Mouse (Mus musculus): ENCODE measurements around the gene 1700049E17Rik2. TPM values are rescaled to one million over a fixed set of nuclear protein-coding genes. Genes with fewer than 3 reads are reported as not detected.
"Not testable (repeated sequence)": the region's sequence is repeated elsewhere in the genome, so short reads cannot be mapped to it uniquely, and the experiment has no call there.

1700049E17Rik2 gene
- polyA plus RNA-seq (2015; fragmentation: Nextera tagmentation; extraction: Ambion mirVana): not detected in 2 replicates

- H3K27ac ChIP-seq (ENCODE audit: low read length); H3K4me2 ChIP-seq (ENCODE audit: low read depth, low read length); H3K4me1 ChIP-seq (ENCODE audit: control insufficient read depth, insufficient read depth, low read length); H3K9ac ChIP-seq (ENCODE audit: low read depth, low read length); H3K9me3 ChIP-seq (ENCODE audit: control insufficient read depth, low read length); H3K27me3 ChIP-seq (replicated peaks; ENCODE audit: control insufficient read depth, insufficient read depth, low read length); H3K36me3 ChIP-seq (ENCODE audit: control insufficient read depth, insufficient read depth, low read length); ATAC-seq; H3K4me3 ChIP-seq (ENCODE audit: low read length): not testable (repeated sequence)
- WGBS: no CpG with 5 or more reads among the region's 1 CpGs
Observed at GRCm38 (mm10) chr14:41572911-41573310, at the start of gene 1700049E17Rik2. TSS of gene 1700049E17Rik2 (plus strand) at chr14:41573211.

DNA sequence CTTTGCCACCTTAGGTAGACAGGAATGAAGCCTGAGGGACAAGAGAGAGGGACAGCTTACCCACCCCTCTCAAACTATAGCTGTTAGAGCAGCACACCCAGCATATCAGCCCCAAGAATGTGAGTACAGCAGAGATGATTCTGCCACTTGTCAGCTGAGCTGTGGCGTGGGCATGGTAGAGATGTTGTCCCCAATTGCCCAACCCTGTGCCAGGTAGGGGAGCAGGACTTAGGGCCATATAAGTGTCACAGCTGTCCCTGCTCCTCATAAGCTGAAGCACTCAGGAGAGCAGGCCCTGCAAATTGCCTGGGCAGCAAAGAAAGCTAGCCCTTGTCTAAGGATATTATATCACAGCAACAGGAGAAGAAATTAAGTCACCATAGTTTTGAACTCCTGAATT is 48.3 kb upstream of the 1700049E17Rik2 start:
- not testable (repeated sequence) for ATAC-seq; H3K4me3 ChIP-seq (ENCODE audit: low read length); H3K4me1 ChIP-seq (ENCODE audit: control insufficient read depth, insufficient read depth, low read length); H3K9ac ChIP-seq (ENCODE audit: low read depth, low read length); H3K27ac ChIP-seq (ENCODE audit: low read length); H3K4me2 ChIP-seq (ENCODE audit: low read depth, low read length); H3K9me3 ChIP-seq (ENCODE audit: control insufficient read depth, low read length); H3K36me3 ChIP-seq (ENCODE audit: control insufficient read depth, insufficient read depth, low read length); H3K27me3 ChIP-seq (replicated peaks; ENCODE audit: control insufficient read depth, insufficient read depth, low read length)
- WGBS: 68% methylated on average over 1 of the region's 1 CpGs

GRCm38 (mm10) chr14:41555483-41555882 is 17.5 kb upstream of the 1700049E17Rik2 start, which contains the start of gene Gm7970:
TSS of gene Gm7970 (minus strand) at chr14:41555583.
- not testable (repeated sequence) for H3K4me1 ChIP-seq (ENCODE audit: control insufficient read depth, insufficient read depth, low read length); H3K36me3 ChIP-seq (ENCODE audit: control insufficient read depth, insufficient read depth, low read length); ATAC-seq; H3K27ac ChIP-seq (ENCODE audit: low read length); H3K9ac ChIP-seq (ENCODE audit: low read depth, low read length); H3K4me3 ChIP-seq (ENCODE audit: low read length); H3K4me2 ChIP-seq (ENCODE audit: low read depth, low read length); H3K27me3 ChIP-seq (replicated peaks; ENCODE audit: control insufficient read depth, insufficient read depth, low read length); H3K9me3 ChIP-seq (ENCODE audit: control insufficient read depth, low read length)
- WGBS: no CpG with 5 or more reads among the region's 2 CpGs

DNA sequence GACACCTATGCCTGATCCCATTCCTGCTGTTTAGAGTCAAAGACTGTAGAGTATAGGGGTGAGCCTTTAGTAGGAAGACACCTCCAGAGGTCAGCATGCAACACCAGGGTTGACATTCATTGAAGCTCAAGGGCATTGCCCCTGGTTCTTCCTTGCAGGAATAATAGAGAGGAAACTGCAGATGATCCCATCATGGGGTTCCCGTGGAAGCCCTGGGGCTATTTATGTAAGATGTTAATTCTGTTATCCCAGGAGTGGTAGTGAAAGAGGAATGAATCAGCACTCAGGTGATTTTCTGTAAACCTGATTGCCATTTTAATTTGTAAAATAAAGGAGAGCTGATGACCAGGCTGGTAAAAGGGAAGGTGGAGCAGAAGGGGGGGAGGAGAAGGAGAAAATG is 13.3 kb downstream of the 1700049E17Rik2 start:
- not testable (repeated sequence) for H3K9me3 ChIP-seq (ENCODE audit: control insufficient read depth, low read length); H3K4me3 ChIP-seq (ENCODE audit: low read length); H3K27me3 ChIP-seq (replicated peaks; ENCODE audit: control insufficient read depth, insufficient read depth, low read length); H3K4me2 ChIP-seq (ENCODE audit: low read depth, low read length); H3K36me3 ChIP-seq (ENCODE audit: control insufficient read depth, insufficient read depth, low read length); H3K9ac ChIP-seq (ENCODE audit: low read depth, low read length); H3K27ac ChIP-seq (ENCODE audit: low read length); ATAC-seq; H3K4me1 ChIP-seq (ENCODE audit: control insufficient read depth, insufficient read depth, low read length)
- WGBS: 82% methylated on average over 1 of the region's 1 CpGs

GRCm38 (mm10) chr14:41600935-41601334 is 27.9 kb downstream of the 1700049E17Rik2 start:
- not testable (repeated sequence) for H3K9ac ChIP-seq (ENCODE audit: low read depth, low read length); H3K4me3 ChIP-seq (ENCODE audit: low read length); H3K27ac ChIP-seq (ENCODE audit: low read length); H3K4me1 ChIP-seq (ENCODE audit: control insufficient read depth, insufficient read depth, low read length); H3K9me3 ChIP-seq (ENCODE audit: control insufficient read depth, low read length); ATAC-seq; H3K36me3 ChIP-seq (ENCODE audit: control insufficient read depth, insufficient read depth, low read length); H3K4me2 ChIP-seq (ENCODE audit: low read depth, low read length); H3K27me3 ChIP-seq (replicated peaks; ENCODE audit: control insufficient read depth, insufficient read depth, low read length)
- WGBS: 95% methylated on average over 15 of the region's 15 CpGs

GRCm38 (mm10) chr14:41610690-41611089 is 37.7 kb downstream of the 1700049E17Rik2 start:
- H3K27me3 ChIP-seq (replicated peaks; ENCODE audit: control insufficient read depth, insufficient read depth, low read length); H3K9me3 ChIP-seq (ENCODE audit: control insufficient read depth, low read length); H3K4me1 ChIP-seq (ENCODE audit: control insufficient read depth, insufficient read depth, low read length); H3K4me3 ChIP-seq (ENCODE audit: low read length); H3K4me2 ChIP-seq (ENCODE audit: low read depth, low read length); H3K9ac ChIP-seq (ENCODE audit: low read depth, low read length); H3K27ac ChIP-seq (ENCODE audit: low read length); ATAC-seq; H3K36me3 ChIP-seq (ENCODE audit: control insufficient read depth, insufficient read depth, low read length): not testable (repeated sequence)
- WGBS: 88% methylated on average over 1 of the region's 1 CpGs

DNA sequence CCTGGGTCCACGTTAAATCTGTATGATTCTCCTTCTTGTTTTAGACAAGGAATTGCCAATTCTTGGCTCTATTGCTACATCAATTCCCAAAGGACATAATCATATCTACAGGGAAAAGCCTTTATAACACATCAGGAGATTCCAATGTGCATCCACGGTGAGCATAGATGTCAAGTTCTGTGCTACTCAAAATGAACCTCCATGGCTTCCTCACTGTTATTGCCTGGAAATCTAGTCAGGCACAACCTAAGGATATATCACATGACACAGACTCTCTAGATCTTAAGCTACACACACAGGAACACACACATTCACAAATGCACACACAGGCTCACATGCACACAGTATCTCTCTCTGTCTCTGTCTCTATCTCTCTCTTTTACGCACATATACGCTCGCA is 49.5 kb downstream of the 1700049E17Rik2 start:
- H3K27me3 ChIP-seq (replicated peaks; ENCODE audit: control insufficient read depth, insufficient read depth, low read length): not testable (repeated sequence)

DNA sequence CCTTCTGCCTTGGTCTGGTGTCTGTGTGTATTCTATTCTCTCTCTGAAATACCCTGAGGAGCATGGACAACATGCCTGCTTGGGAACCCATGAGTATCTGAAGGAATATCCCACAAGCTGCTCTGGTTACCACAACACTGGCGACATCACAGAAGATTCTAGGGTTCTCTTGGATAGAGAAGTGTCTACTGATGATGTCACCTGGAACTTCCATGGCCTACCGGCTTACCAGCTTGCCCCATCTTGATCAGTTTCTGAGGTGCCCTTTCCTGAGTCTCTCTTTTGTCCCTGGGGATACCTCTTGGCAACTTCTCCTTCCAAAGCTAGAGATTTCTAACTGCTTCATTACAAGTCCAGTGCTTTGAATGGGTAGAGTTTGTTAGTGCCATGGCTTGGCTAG is 51.5 kb downstream of the 1700049E17Rik2 start, which contains the start of gene Gm3072:
Gm3072 (minus strand) TSS at position 101 of the 400 bp plus-strand sequence.
- 100% methylated on average over 1 of the region's 2 CpGs for WGBS
- H3K9me3 ChIP-seq (ENCODE audit: control insufficient read depth, low read length); H3K4me1 ChIP-seq (ENCODE audit: control insufficient read depth, insufficient read depth, low read length); ATAC-seq; H3K4me3 ChIP-seq (ENCODE audit: low read length); H3K36me3 ChIP-seq (ENCODE audit: control insufficient read depth, insufficient read depth, low read length); H3K27me3 ChIP-seq (replicated peaks; ENCODE audit: control insufficient read depth, insufficient read depth, low read length); H3K27ac ChIP-seq (ENCODE audit: low read length); H3K4me2 ChIP-seq (ENCODE audit: low read depth, low read length); H3K9ac ChIP-seq (ENCODE audit: low read depth, low read length): not testable (repeated sequence)

More for the DNA sequence above, 49.5 kb downstream of the 1700049E17Rik2 start:
- H3K9ac ChIP-seq (ENCODE audit: low read depth, low read length); H3K4me2 ChIP-seq (ENCODE audit: low read depth, low read length); H3K36me3 ChIP-seq (ENCODE audit: control insufficient read depth, insufficient read depth, low read length); H3K27ac ChIP-seq (ENCODE audit: low read length); H3K9me3 ChIP-seq (ENCODE audit: control insufficient read depth, low read length); H3K4me3 ChIP-seq (ENCODE audit: low read length); ATAC-seq; H3K4me1 ChIP-seq (ENCODE audit: control insufficient read depth, insufficient read depth, low read length): not testable (repeated sequence)
- WGBS: 90% methylated on average over 4 of the region's 5 CpGs

DNA sequence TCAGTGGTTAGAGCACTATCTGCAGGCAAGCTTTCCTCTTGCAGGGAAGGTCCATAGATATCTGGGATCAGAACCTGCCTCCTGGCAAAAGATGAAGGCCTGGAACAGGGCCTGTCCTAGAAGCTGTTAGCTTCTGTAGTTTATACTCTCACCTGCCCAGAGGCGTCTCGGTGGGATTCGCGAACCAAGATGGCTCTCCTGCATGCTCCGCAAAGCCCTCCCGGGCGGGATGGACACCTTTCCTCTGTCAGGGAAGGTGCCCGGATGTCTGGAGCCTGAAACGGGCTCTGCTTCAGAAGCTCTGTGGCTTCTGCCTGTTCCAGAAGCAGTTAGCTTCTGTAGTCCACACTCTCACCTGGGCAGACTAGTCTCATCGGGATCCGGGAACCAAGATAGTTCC is 57.1 kb downstream of the 1700049E17Rik2 start:
- H3K27me3 ChIP-seq (replicated peaks; ENCODE audit: control insufficient read depth, insufficient read depth, low read length); H3K9me3 ChIP-seq (ENCODE audit: control insufficient read depth, low read length); H3K4me3 ChIP-seq (ENCODE audit: low read length); H3K9ac ChIP-seq (ENCODE audit: low read depth, low read length); H3K4me1 ChIP-seq (ENCODE audit: control insufficient read depth, insufficient read depth, low read length); H3K36me3 ChIP-seq (ENCODE audit: control insufficient read depth, insufficient read depth, low read length); H3K4me2 ChIP-seq (ENCODE audit: low read depth, low read length); H3K27ac ChIP-seq (ENCODE audit: low read length); ATAC-seq: not testable (repeated sequence)
- WGBS: 91% methylated on average over 9 of the region's 11 CpGs

Data from intestine, embryonic 16.5 days (tissue).